Mouse (Mus musculus): ENCODE measurements at regions not wholly inside any gene's neighbourhood (a gene's known extent, or its start where the extent isn't known, plus 50 kb on each side); places are given as distances from the start of the nearest gene placed in this dataset.
A peak's percentile ranks its signal among the peaks of the same experiment; 100 is the strongest.

- DNase-seq (ENCODE audit: low spot score), result no peak
- ATAC-seq (ENCODE audit: insufficient number of reproducible peaks, low FRiP score, low TSS enrichment, low read depth), result no peak
- H3K4me1 ChIP-seq (ENCODE audit: control insufficient read depth, insufficient read depth, low read length), result peaks cover 3% of the 10 kb centered on the region; the same call in 1 of the 2 replicates
- no peaks in the 10 kb centered on the region for H3K9me3 ChIP-seq (ENCODE audit: control insufficient read depth, low read length)
- H3K9ac ChIP-seq (ENCODE audit: low read length), result no peak overlapping the region
- 100% methylated on average over 2 of the region's 2 CpGs for WGBS
- H3K4me2 ChIP-seq (ENCODE audit: low read depth, severe bottlenecking), result no peak overlapping the region
- H3K36me3 ChIP-seq (ENCODE audit: control insufficient read depth, insufficient read depth, low read length), result no peaks in the 10 kb centered on the region
- H3K27ac ChIP-seq (replicated peaks; ENCODE audit: low read depth, low read length), result no peak overlapping the region
- H3K4me3 ChIP-seq (ENCODE audit: low read depth, low read length), result no peak overlapping the region
- no peaks in the 10 kb centered on the region for H3K27me3 ChIP-seq (ENCODE audit: control insufficient read depth, insufficient read depth, low read length)
Observed at GRCm38 (mm10) chr7:136742171-136742570, 152.2 kb upstream of the Mgmt start.

GRCm38 (mm10) chr7:136745412-136745811 is 149.0 kb upstream of the Mgmt start:
- no peak for DNase-seq (ENCODE audit: low spot score)
- Histone ChIP-seq H3K4me2 (ENCODE audit: low read depth, severe bottlenecking) (no peak overlapping the region), H3K36me3 (ENCODE audit: control insufficient read depth, insufficient read depth, low read length) (no peaks in the 10 kb centered on the region), H3K4me3 (ENCODE audit: low read depth, low read length) (no peak overlapping the region), H3K27me3 (ENCODE audit: control insufficient read depth, insufficient read depth, low read length) (no peaks in the 10 kb centered on the region), H3K4me1 (ENCODE audit: control insufficient read depth, insufficient read depth, low read length) (no peaks in the 10 kb centered on the region), H3K9me3 (ENCODE audit: control insufficient read depth, low read length) (no peaks in the 10 kb centered on the region), H3K27ac (replicated peaks; ENCODE audit: low read depth, low read length) (no peak overlapping the region), H3K9ac (ENCODE audit: low read length) (no peak overlapping the region)
- WGBS, result 83% methylated on average over 8 of the region's 8 CpGs
- ATAC-seq (ENCODE audit: insufficient number of reproducible peaks, low FRiP score, low TSS enrichment, low read depth), result no peak

GRCm38 (mm10) chr7:136751477-136751876 is 142.9 kb upstream of the Mgmt start:
- no peak for ATAC-seq (ENCODE audit: insufficient number of reproducible peaks, low FRiP score, low TSS enrichment, low read depth)
- DNase-seq (ENCODE audit: low spot score), result no peak

GRCm38 (mm10) chr7:136754821-136755220 is 139.6 kb upstream of the Mgmt start:
- no peak for ATAC-seq (ENCODE audit: insufficient number of reproducible peaks, low FRiP score, low TSS enrichment, low read depth)
- Histone ChIP-seq H3K9me3 (ENCODE audit: control insufficient read depth, low read length) (no peaks in the 10 kb centered on the region), H3K27ac (replicated peaks; ENCODE audit: low read depth, low read length) (no peak overlapping the region), H3K4me2 (ENCODE audit: low read depth, severe bottlenecking) (no peak overlapping the region), H3K4me3 (ENCODE audit: low read depth, low read length) (no peak overlapping the region), H3K9ac (ENCODE audit: low read length) (0 out of 2 replicates have a peak overlapping the region, but pooled peaks have one; percentile 22), H3K4me1 (ENCODE audit: control insufficient read depth, insufficient read depth, low read length) (no peaks in the 10 kb centered on the region; the same call in 1 of the 2 replicates), H3K36me3 (ENCODE audit: control insufficient read depth, insufficient read depth, low read length) (no peaks in the 10 kb centered on the region), H3K27me3 (ENCODE audit: control insufficient read depth, insufficient read depth, low read length) (no peaks in the 10 kb centered on the region; the same call in 1 of the 2 replicates)
- 75% methylated on average over 6 of the region's 6 CpGs for WGBS
- no peak for DNase-seq (ENCODE audit: low spot score)

More at GRCm38 (mm10) chr7:136751477-136751876, 142.9 kb upstream of the Mgmt start:
- H3K36me3 ChIP-seq (ENCODE audit: control insufficient read depth, insufficient read depth, low read length), result no peaks in the 10 kb centered on the region
- no peak overlapping the region for H3K9ac ChIP-seq (ENCODE audit: low read length)
- H3K4me3 ChIP-seq (ENCODE audit: low read depth, low read length), result no peak overlapping the region
- H3K27me3 ChIP-seq (ENCODE audit: control insufficient read depth, insufficient read depth, low read length), result no peaks in the 10 kb centered on the region
- H3K9me3 ChIP-seq (ENCODE audit: control insufficient read depth, low read length), result no peaks in the 10 kb centered on the region
- WGBS, result 84% methylated on average over 4 of the region's 4 CpGs
- H3K4me1 ChIP-seq (ENCODE audit: control insufficient read depth, insufficient read depth, low read length), result no peaks in the 10 kb centered on the region
- no peak overlapping the region for H3K4me2 ChIP-seq (ENCODE audit: low read depth, severe bottlenecking)
- H3K27ac ChIP-seq (replicated peaks; ENCODE audit: low read depth, low read length), result no peak overlapping the region

- ATAC-seq (ENCODE audit: insufficient number of reproducible peaks, low FRiP score, low TSS enrichment, low read depth) (no peak), DNase-seq (ENCODE audit: low spot score) (no peak)
- no peak overlapping the region for H3K27ac ChIP-seq (replicated peaks; ENCODE audit: low read depth, low read length)
- WGBS, result 45% methylated on average over 7 of the region's 7 CpGs
- peak overlapping the region; percentile 41; the same call in 1 of the 2 replicates for H3K9ac ChIP-seq (ENCODE audit: low read length)
- H3K27me3 ChIP-seq (ENCODE audit: control insufficient read depth, insufficient read depth, low read length), result no peaks in the 10 kb centered on the region
- H3K4me3 ChIP-seq (ENCODE audit: low read depth, low read length), result no peak overlapping the region
- no peaks in the 10 kb centered on the region for H3K36me3 ChIP-seq (ENCODE audit: control insufficient read depth, insufficient read depth, low read length)
- no peaks in the 10 kb centered on the region for H3K4me1 ChIP-seq (ENCODE audit: control insufficient read depth, insufficient read depth, low read length)
- H3K9me3 ChIP-seq (ENCODE audit: control insufficient read depth, low read length), result no peaks in the 10 kb centered on the region
- no peak overlapping the region for H3K4me2 ChIP-seq (ENCODE audit: low read depth, severe bottlenecking)
Observed at GRCm38 (mm10) chr7:136765026-136765425, 129.4 kb upstream of the Mgmt start.

GRCm38 (mm10) chr7:136767231-136767630 is 127.2 kb upstream of the Mgmt start:
- H3K4me1 ChIP-seq (ENCODE audit: control insufficient read depth, insufficient read depth, low read length), result no peaks in the 10 kb centered on the region
- no peaks in the 10 kb centered on the region for H3K9me3 ChIP-seq (ENCODE audit: control insufficient read depth, low read length)
- no peaks in the 10 kb centered on the region for H3K36me3 ChIP-seq (ENCODE audit: control insufficient read depth, insufficient read depth, low read length)
- 72% methylated on average over 9 of the region's 9 CpGs for WGBS
- H3K9ac ChIP-seq (ENCODE audit: low read length), result no peak overlapping the region
- DNase-seq (ENCODE audit: low spot score), result no peak
- H3K27me3 ChIP-seq (ENCODE audit: control insufficient read depth, insufficient read depth, low read length), result no peaks in the 10 kb centered on the region
- no peak overlapping the region for H3K27ac ChIP-seq (replicated peaks; ENCODE audit: low read depth, low read length)
- H3K4me3 ChIP-seq (ENCODE audit: low read depth, low read length), result no peak overlapping the region
- ATAC-seq (ENCODE audit: insufficient number of reproducible peaks, low FRiP score, low TSS enrichment, low read depth), result no peak
- no peak overlapping the region for H3K4me2 ChIP-seq (ENCODE audit: low read depth, severe bottlenecking)

- Histone ChIP-seq H3K4me3 (ENCODE audit: low read depth, low read length) (no peak overlapping the region), H3K36me3 (ENCODE audit: control insufficient read depth, insufficient read depth, low read length) (no peaks in the 10 kb centered on the region), H3K27me3 (ENCODE audit: control insufficient read depth, insufficient read depth, low read length) (no peaks in the 10 kb centered on the region), H3K4me1 (ENCODE audit: control insufficient read depth, insufficient read depth, low read length) (no peaks in the 10 kb centered on the region), H3K27ac (replicated peaks; ENCODE audit: low read depth, low read length) (no peak overlapping the region), H3K4me2 (ENCODE audit: low read depth, severe bottlenecking) (no peak overlapping the region), H3K9me3 (ENCODE audit: control insufficient read depth, low read length) (no peaks in the 10 kb centered on the region), H3K9ac (ENCODE audit: low read length) (no peak overlapping the region)
- 71% methylated on average over 11 of the region's 11 CpGs for WGBS
- ATAC-seq (ENCODE audit: insufficient number of reproducible peaks, low FRiP score, low TSS enrichment, low read depth) (no peak), DNase-seq (ENCODE audit: low spot score) (no peak)
Observed at GRCm38 (mm10) chr7:136780708-136781107, 113.7 kb upstream of the Mgmt start.

GRCm38 (mm10) chr7:136791162-136791561 is 103.3 kb upstream of the Mgmt start:
- WGBS, result 19% methylated on average over 2 of the region's 2 CpGs
- Histone ChIP-seq H3K9ac (ENCODE audit: low read length) (no peak overlapping the region), H3K4me3 (ENCODE audit: low read depth, low read length) (no peak overlapping the region), H3K4me1 (ENCODE audit: control insufficient read depth, insufficient read depth, low read length) (peaks cover 12% of the 10 kb centered on the region; the same call in 1 of the 2 replicates), H3K27ac (replicated peaks; ENCODE audit: low read depth, low read length) (0 out of 2 replicates have a peak overlapping the region, but pooled peaks have one; percentile 30), H3K36me3 (ENCODE audit: control insufficient read depth, insufficient read depth, low read length) (no peaks in the 10 kb centered on the region), H3K9me3 (ENCODE audit: control insufficient read depth, low read length) (no peaks in the 10 kb centered on the region), H3K4me2 (ENCODE audit: low read depth, severe bottlenecking) (no peak overlapping the region), H3K27me3 (ENCODE audit: control insufficient read depth, insufficient read depth, low read length) (no peaks in the 10 kb centered on the region)
- ATAC-seq (ENCODE audit: insufficient number of reproducible peaks, low FRiP score, low TSS enrichment, low read depth), result no peak
- no peak for DNase-seq (ENCODE audit: low spot score)

- H3K27me3 ChIP-seq (ENCODE audit: control insufficient read depth, insufficient read depth, low read length), result no peaks in the 10 kb centered on the region
- H3K36me3 ChIP-seq (ENCODE audit: control insufficient read depth, insufficient read depth, low read length), result no peaks in the 10 kb centered on the region
- H3K9me3 ChIP-seq (ENCODE audit: control insufficient read depth, low read length), result no peaks in the 10 kb centered on the region
- no peak for DNase-seq (ENCODE audit: low spot score)
- 73% methylated on average over 5 of the region's 5 CpGs for WGBS
- H3K27ac ChIP-seq (replicated peaks; ENCODE audit: low read depth, low read length), result no peak overlapping the region
- no peak overlapping the region for H3K9ac ChIP-seq (ENCODE audit: low read length)
- H3K4me1 ChIP-seq (ENCODE audit: control insufficient read depth, insufficient read depth, low read length), result peaks cover 14% of the 10 kb centered on the region; the same call in 1 of the 2 replicates
- H3K4me2 ChIP-seq (ENCODE audit: low read depth, severe bottlenecking), result no peak overlapping the region
- no peak for ATAC-seq (ENCODE audit: insufficient number of reproducible peaks, low FRiP score, low TSS enrichment, low read depth)
- H3K4me3 ChIP-seq (ENCODE audit: low read depth, low read length), result no peak overlapping the region
Observed at GRCm38 (mm10) chr7:136792131-136792530, 102.3 kb upstream of the Mgmt start.

All from limb, embryonic 11.5 days (tissue).